Mouse (Mus musculus) WW6 (cell line): Measurements from ENCODE around the gene Asb17.
A peak's percentile ranks its signal among the peaks of the same experiment; 100 is the strongest.
"Not testable (repeated sequence)": the region's sequence is repeated elsewhere in the genome, so short reads cannot be mapped to it uniquely, and the experiment has no call there.

Experiments
- DNase-seq: peaks from one replicate; pipeline ENCODE4 v3.0.0-alpha.2; 2013; ENCODE audit warnings: low read depth, low spot score

Gene Asb17

GRCm38 (mm10) chr3:153844030-153844429 is at the start of gene Asb17:
Asb17 (plus strand) TSS chr3:153844209.
- DNase-seq, result no peak

GRCm38 (mm10) chr3:153797574-153797973 is 46.4 kb upstream of the Asb17 start:
- no peak for DNase-seq

GRCm38 (mm10) chr3:153799603-153800002 is 44.4 kb upstream of the Asb17 start:
- DNase-seq, result no peak

- DNase-seq, result no peak
Measured at GRCm38 (mm10) chr3:153800690-153801089, 43.3 kb upstream of the Asb17 start.

- no peak for DNase-seq
Measured at GRCm38 (mm10) chr3:153801541-153801940, 42.5 kb upstream of the Asb17 start.

- DNase-seq, result no peak
Measured at GRCm38 (mm10) chr3:153802640-153803039, 41.4 kb upstream of the Asb17 start.

- no peak for DNase-seq
Measured at GRCm38 (mm10) chr3:153804032-153804431, 40.0 kb upstream of the Asb17 start.

GRCm38 (mm10) chr3:153806077-153806772 is 37.8 kb upstream of the Asb17 start:
- DNase-seq, result peak; percentile 91

GRCm38 (mm10) chr3:153806773-153807443 is 37.1 kb upstream of the Asb17 start:
- DNase-seq, result no peak

- no peak for DNase-seq
Measured at GRCm38 (mm10) chr3:153807444-153808149, 36.4 kb upstream of the Asb17 start.

GRCm38 (mm10) chr3:153808406-153808805 is 35.6 kb upstream of the Asb17 start:
- DNase-seq, result no peak

GRCm38 (mm10) chr3:153814026-153814425 is 30.0 kb upstream of the Asb17 start:
- DNase-seq, result no peak

GRCm38 (mm10) chr3:153817376-153817890 is 26.6 kb upstream of the Asb17 start:
- DNase-seq, result no peak

GRCm38 (mm10) chr3:153818723-153819122 is 25.3 kb upstream of the Asb17 start:
- no peak for DNase-seq

- no peak for DNase-seq
Measured at GRCm38 (mm10) chr3:153819438-153819837, 24.6 kb upstream of the Asb17 start.

GRCm38 (mm10) chr3:153823671-153824515 is 20.1 kb upstream of the Asb17 start:
- DNase-seq, result no peak

- DNase-seq, result no peak
Measured at GRCm38 (mm10) chr3:153825197-153825596, 18.8 kb upstream of the Asb17 start.

- DNase-seq, result no peak
Measured at GRCm38 (mm10) chr3:153826616-153827015, 17.4 kb upstream of the Asb17 start.

- not testable (repeated sequence) for DNase-seq
Measured at GRCm38 (mm10) chr3:153829788-153830187, 14.2 kb upstream of the Asb17 start.

GRCm38 (mm10) chr3:153831014-153831872 is 12.8 kb upstream of the Asb17 start:
- no peak for DNase-seq
